Mouse (Mus musculus) liver, embryonic 12.5 days (tissue): Measurements from ENCODE around the gene Myh11. TPM values are rescaled to one million over a fixed set of nuclear protein-coding genes. Genes with fewer than 3 reads are reported as not detected.
A peak's percentile ranks its signal among the peaks of the same experiment; 100 is the strongest.

Experiments used
- ATAC-seq: fragments of 200-750 bp; cut with Nextera tagmentation; 2 replicates; pipeline ENCODE4 v1.8.0; 2017; ENCODE audit warnings: moderate number of reproducible peaks, mild to moderate bottlenecking, moderate library complexity
- H3K27ac ChIP-seq: fragments of 300-500 bp; sonication (generic); 2 replicates; pipeline ENCODE4 v1.5.1; 2016; ENCODE audit warnings: mild to moderate bottlenecking
- H3K27me3 ChIP-seq: fragments of 300-500 bp; sonication (generic); replicated peaks from 2 replicates; pipeline ENCODE4 v1.6.1; 2016; ENCODE audit warnings: mild to moderate bottlenecking, moderate library complexity
- H3K36me3 ChIP-seq: fragments of 300-500 bp; sonication (generic); 2 replicates; pipeline ENCODE4 v1.6.1; 2016; ENCODE audit warnings: mild to moderate bottlenecking, moderate library complexity
- H3K4me1 ChIP-seq: fragments of 300-500 bp; sonication (generic); 2 replicates; pipeline ENCODE4 v1.6.1; 2016
- H3K4me2 ChIP-seq: fragments of 300-500 bp; sonication (generic); 2 replicates; pipeline ENCODE4 v1.6.1; 2016; ENCODE audit warnings: mild to moderate bottlenecking, moderate library complexity
- H3K4me3 ChIP-seq: fragments of 300-500 bp; sonication (generic); 2 replicates; pipeline ENCODE4 v1.5.1; 2016; ENCODE audit warnings: mild to moderate bottlenecking, moderate library complexity
- H3K9ac ChIP-seq: fragments of 300-500 bp; sonication (generic); 2 replicates; pipeline ENCODE4 v1.6.1; 2016; ENCODE audit warnings: mild to moderate bottlenecking, moderate library complexity
- H3K9me3 ChIP-seq: fragments of 300-500 bp; sonication (generic); replicated peaks from 2 replicates; pipeline ENCODE4 v1.6.1; 2016; ENCODE audit warnings: mild to moderate bottlenecking, moderate library complexity
- WGBS: fragments of 180-500 bp; shearing (Covaris S2); methylation state at CpG from one replicate; pipeline ENCODE4 v1.1.7; 2016; ENCODE audit not compliant: insufficient replicate concordance; 5-methylcytosine and 5-hydroxymethylcytosine counted together
- polyA plus RNA-seq: library from polyadenylated mRNA; unstranded; fragments of >200 nt; fragmentation: Nextera tagmentation; extraction: Ambion mirVana; gene quantifications from 2 replicates; pipeline ENCODE4 v1.2.1, GENCODE M21; 2016

Myh11 gene
- polyA plus RNA-seq: 0.69 and 0.71 TPM in 2 replicates

- Histone ChIP-seq H3K4me1 (peaks cover 15% of the 10 kb centered on the region; the same call in 1 of the 2 replicates), H3K36me3 (no peaks in the 10 kb centered on the region), H3K27ac (no peak within 1 kb of the TSS), H3K9me3 (no peaks in the 10 kb centered on the region), H3K4me2 (peak within 1 kb of the TSS; percentile 46), H3K4me3 (no peak within 1 kb of the TSS; the same call in 1 of the 2 replicates), H3K27me3 (peaks cover 46% of the 10 kb centered on the region), H3K9ac (no peak within 1 kb of the TSS)
- ATAC-seq: peak; percentile 65
- WGBS: 8% methylated on average over 16 of the region's 16 CpGs
These were observed at the start of gene Myh11 for GRCm38 (mm10) chr16:14291223-14291622. Gene Myh11, minus strand, starts transcription at chr16:14291372.

GRCm38 (mm10) chr16:14328156-14328555, 37.0 kb upstream of the Myh11 start:
- no peaks in the 10 kb centered on the region for H3K4me1 ChIP-seq
- no peaks in the 10 kb centered on the region for H3K27me3 ChIP-seq
- ATAC-seq: no peak

GRCm38 (mm10) chr16:14320494-14320893, 29.3 kb upstream of the Myh11 start:
- Histone ChIP-seq H3K9me3 (no peaks in the 10 kb centered on the region), H3K36me3 (no peaks in the 10 kb centered on the region), H3K4me2 (no peak overlapping the region), H3K4me3 (no peak overlapping the region), H3K9ac (no peak overlapping the region), H3K4me1 (peaks cover 16% of the 10 kb centered on the region), H3K27ac (no peak overlapping the region), H3K27me3 (0 out of 2 replicates have a peak, but pooled peaks cover 3% of the 10 kb centered on the region)
- WGBS: 28% methylated on average over 1 of the region's 1 CpGs
- no peak for ATAC-seq

More at GRCm38 (mm10) chr16:14328156-14328555, 37.0 kb upstream of the Myh11 start:
- no peak overlapping the region for H3K9ac ChIP-seq
- H3K27ac ChIP-seq: no peak overlapping the region
- H3K4me2 ChIP-seq: no peak overlapping the region
- H3K36me3 ChIP-seq: no peaks in the 10 kb centered on the region
- no peaks in the 10 kb centered on the region for H3K9me3 ChIP-seq
- H3K4me3 ChIP-seq: no peak overlapping the region
- WGBS: 50% methylated on average over 1 of the region's 1 CpGs

- no peak for ATAC-seq
- no peak overlapping the region for H3K27ac ChIP-seq
These were observed 28.5 kb upstream of the Myh11 start for GRCm38 (mm10) chr16:14319681-14320080.

GRCm38 (mm10) chr16:14316884-14317876, 26.0 kb upstream of the Myh11 start, which contains the start of gene Fopnl:
Gene Fopnl, minus strand, starts transcription at chr16:14317405.
- H3K9me3 ChIP-seq: no peaks in the 10 kb centered on the region
- H3K4me3 ChIP-seq: peak within 1 kb of the TSS; percentile 71
- peak; percentile 100 for ATAC-seq
- 3% methylated on average over 51 of the region's 51 CpGs for WGBS
- peak within 1 kb of the TSS; percentile 88 for H3K4me2 ChIP-seq
- peak within 1 kb of the TSS; percentile 79 for H3K9ac ChIP-seq
- H3K27ac ChIP-seq: peak within 1 kb of the TSS; percentile 81
- H3K27me3 ChIP-seq: 0 out of 2 replicates have a peak, but pooled peaks cover 3% of the 10 kb centered on the region
- peaks cover 23% of the 10 kb centered on the region for H3K36me3 ChIP-seq
- H3K4me1 ChIP-seq: peaks cover 25% of the 10 kb centered on the region

More at GRCm38 (mm10) chr16:14319681-14320080, 28.5 kb upstream of the Myh11 start:
- H3K9ac ChIP-seq: no peak overlapping the region
- WGBS: 76% methylated on average over 3 of the region's 3 CpGs
- no peak overlapping the region for H3K4me3 ChIP-seq
- H3K9me3 ChIP-seq: no peaks in the 10 kb centered on the region
- no peak overlapping the region for H3K4me2 ChIP-seq
- peaks cover 2% of the 10 kb centered on the region for H3K36me3 ChIP-seq
- 0 out of 2 replicates have a peak, but pooled peaks cover 3% of the 10 kb centered on the region for H3K27me3 ChIP-seq
- H3K4me1 ChIP-seq: peaks cover 21% of the 10 kb centered on the region

GRCm38 (mm10) chr16:14312914-14313313, 21.7 kb upstream of the Myh11 start:
- Histone ChIP-seq H3K4me3 (no peak overlapping the region), H3K36me3 (peaks cover 48% of the 10 kb centered on the region), H3K4me1 (peaks cover 59% of the 10 kb centered on the region), H3K27ac (no peak overlapping the region), H3K4me2 (no peak overlapping the region), H3K27me3 (no peaks in the 10 kb centered on the region), H3K9me3 (no peaks in the 10 kb centered on the region), H3K9ac (no peak overlapping the region)
- no peak for ATAC-seq
- 85% methylated on average over 7 of the region's 7 CpGs for WGBS

GRCm38 (mm10) chr16:14311371-14311770, 20.2 kb upstream of the Myh11 start:
- H3K4me2 ChIP-seq: no peak overlapping the region
- 21% methylated on average over 6 of the region's 6 CpGs for WGBS

GRCm38 (mm10) chr16:14309833-14310232, 18.7 kb upstream of the Myh11 start:
- Histone ChIP-seq H3K27ac (peak overlapping the region; percentile 93), H3K36me3 (peaks cover 67% of the 10 kb centered on the region), H3K27me3 (no peaks in the 10 kb centered on the region), H3K9me3 (no peaks in the 10 kb centered on the region), H3K4me1 (peaks cover 59% of the 10 kb centered on the region), H3K4me2 (peak overlapping the region; percentile 52), H3K9ac (0 out of 2 replicates have a peak overlapping the region, but pooled peaks have one; percentile 0), H3K4me3 (0 out of 2 replicates have a peak overlapping the region, but pooled peaks have one; percentile 4)
- WGBS: 9% methylated on average over 3 of the region's 3 CpGs
- ATAC-seq: peak; percentile 69

More at GRCm38 (mm10) chr16:14311371-14311770, 20.2 kb upstream of the Myh11 start:
- Histone ChIP-seq H3K36me3 (peaks cover 57% of the 10 kb centered on the region), H3K27ac (no peak overlapping the region), H3K4me1 (peaks cover 69% of the 10 kb centered on the region), H3K9ac (no peak overlapping the region), H3K27me3 (no peaks in the 10 kb centered on the region), H3K9me3 (no peaks in the 10 kb centered on the region), H3K4me3 (no peak overlapping the region)
- ATAC-seq: no peak

- H3K9me3 ChIP-seq: no peaks in the 10 kb centered on the region
- peak; percentile 93 for ATAC-seq
- H3K27me3 ChIP-seq: no peaks in the 10 kb centered on the region
- peak overlapping the region; percentile 63 for H3K9ac ChIP-seq
- H3K4me1 ChIP-seq: peaks cover 53% of the 10 kb centered on the region
- peaks cover 69% of the 10 kb centered on the region for H3K36me3 ChIP-seq
- WGBS: 27% methylated on average over 6 of the region's 6 CpGs
- H3K27ac ChIP-seq: peak overlapping the region; percentile 93
- H3K4me2 ChIP-seq: peak overlapping the region; percentile 63
- H3K4me3 ChIP-seq: peak overlapping the region; percentile 31
These were observed 17.3 kb upstream of the Myh11 start for GRCm38 (mm10) chr16:14308245-14309073.

- 18% methylated on average over 1 of the region's 1 CpGs for WGBS
- Histone ChIP-seq H3K4me3 (no peak overlapping the region), H3K9me3 (no peaks in the 10 kb centered on the region), H3K27me3 (no peaks in the 10 kb centered on the region), H3K36me3 (peaks cover 69% of the 10 kb centered on the region), H3K9ac (peak overlapping the region; percentile 51), H3K4me1 (peaks cover 53% of the 10 kb centered on the region), H3K27ac (peak overlapping the region; percentile 93), H3K4me2 (peak overlapping the region; percentile 63)
- ATAC-seq: peak; percentile 64
These were observed 16.2 kb upstream of the Myh11 start for GRCm38 (mm10) chr16:14307373-14307772.

- Histone ChIP-seq H3K9me3 (no peaks in the 10 kb centered on the region), H3K27me3 (no peaks in the 10 kb centered on the region), H3K9ac (no peak overlapping the region), H3K36me3 (peaks cover 69% of the 10 kb centered on the region), H3K4me3 (no peak overlapping the region), H3K4me1 (peaks cover 50% of the 10 kb centered on the region), H3K4me2 (no peak overlapping the region), H3K27ac (0 out of 2 replicates have a peak overlapping the region, but pooled peaks have one; percentile 93)
- no peak for ATAC-seq
- WGBS: 86% methylated on average over 1 of the region's 1 CpGs
These were observed 15.3 kb upstream of the Myh11 start for GRCm38 (mm10) chr16:14306451-14306850.
